In genomic region chr5:138622645-138623477, GRCm38 (mm10) we compare ENCODE assay signal across 8 mouse cellular contexts. TPM values are rescaled to one million over a fixed set of nuclear protein-coding genes. Genes with fewer than 3 reads are reported as not detected.
DNase-seq lines count a peak whose midpoint lies in the region; ATAC-seq lines count a peak whose summit lies in the region.

Gene A430033K04Rik, plus strand, starts transcription at chr5:138622859.

- peaks cover 20% of the 10 kb centered on the region for H3K4me1 ChIP-seq in hindbrain, embryonic 12.5 days

- H3K9me3 ChIP-seq in hindbrain, embryonic 12.5 days (replicated peaks): no peaks in the 10 kb centered on the region

- peak; percentile 97 for DNase-seq in NIH3T3 (ENCODE audit: low read depth)
- DNase-seq in cerebellum, postnatal 10 days: peak; percentile 98
- peak; percentile 92 to 93 for DNase-seq in frontal cortex, postnatal 10 days (ENCODE audit: low spot score in 2 of 2)
- peak; percentile 94 to 97 for DNase-seq in layer of hippocampus, postnatal 14 days (ENCODE audit: low spot score in 2 of 2)
- peak; percentile 93 for DNase-seq in lung, postnatal 14 days
- DNase-seq in retina, adult 2 months (ENCODE audit: low read depth, low spot score): peak; percentile 86
- peak; percentile 92 to 93 for DNase-seq in thymus, postnatal 36 days

- H3K4me2 ChIP-seq in hindbrain, embryonic 12.5 days (replicated peaks): peak within 1 kb of the TSS; percentile 75

- H3K9ac ChIP-seq in hindbrain, embryonic 12.5 days: peak within 1 kb of the TSS; percentile 90

- H3K27me3 ChIP-seq in hindbrain, embryonic 12.5 days: no peaks in the 10 kb centered on the region

- 1% methylated on average over 30 of the region's 30 CpGs for WGBS in hindbrain, embryonic 12.5 days

- peak within 1 kb of the TSS; percentile 90 for H3K27ac ChIP-seq in hindbrain, embryonic 12.5 days

- H3K36me3 ChIP-seq in hindbrain, embryonic 12.5 days: peaks cover 4% of the 10 kb centered on the region; the same call in 1 of the 2 replicates

- ATAC-seq in hindbrain, embryonic 12.5 days (ENCODE audit: low FRiP score): peak; percentile 93

- peak within 1 kb of the TSS; percentile 80 for H3K4me3 ChIP-seq in hindbrain, embryonic 12.5 days

RNA-seq across cellular contexts. Expression of gene A430033K04Rik, which starts in this region (rescaled TPM):
- 18.2 and 18.8 TPM in 2 replicates for polyA plus RNA-seq in hindbrain, embryonic 12.5 days (2016; fragmentation: Nextera tagmentation; extraction: Ambion mirVana)
- total RNA-seq in layer of hippocampus, postnatal 14 days (2021): 10 to 100 TPM; 12.1 to 13.5 TPM

Comparison
In these comparisons a context has a peak if more than half of its experiments do, and no peak if none do; other contexts are left out.
1. Peak in every context shown above with its lines: DNase-seq, ATAC-seq, H3K4me3 ChIP-seq and H3K27ac ChIP-seq.